Mouse (Mus musculus): ENCODE data around the gene Rbsn.
A peak's percentile ranks its signal among the peaks of the same experiment; 100 is the strongest.

Gene Rbsn

DNA sequence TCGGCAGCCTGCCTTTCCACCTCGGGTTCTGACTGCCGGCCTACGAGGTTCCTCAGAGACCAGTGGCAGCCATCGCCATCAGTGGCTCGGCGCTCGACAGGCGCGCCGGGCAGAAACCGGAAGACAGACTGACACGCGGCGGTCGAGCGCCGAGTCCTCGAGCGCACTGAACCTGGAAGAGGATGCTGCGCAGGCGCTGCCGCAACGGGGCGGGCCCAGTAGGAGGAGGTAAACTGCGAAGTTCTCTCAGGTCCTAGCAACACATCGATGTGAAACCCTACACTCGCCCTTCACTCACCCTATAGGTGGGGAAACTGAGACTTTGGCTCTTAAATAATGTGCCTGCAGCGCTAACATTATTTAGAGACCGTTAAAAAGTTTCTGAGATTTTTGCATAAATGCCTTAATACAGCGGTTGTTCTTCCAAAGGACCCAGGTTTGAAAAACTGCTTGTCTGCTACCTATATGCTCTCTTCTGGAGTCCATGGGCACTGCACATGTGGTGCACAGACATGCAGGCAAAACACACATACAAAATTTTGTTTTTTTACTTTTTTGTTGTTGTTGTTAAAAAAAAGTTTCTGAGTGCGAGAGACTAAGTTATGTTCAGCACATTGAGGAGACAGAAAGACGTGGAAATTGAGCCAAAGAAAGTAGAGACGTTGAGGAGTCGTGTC, at the start of gene Rbsn:
TSS of gene Rbsn (minus strand) at position 153 of the 677 bp plus-strand sequence.
- DNase-seq (ENCODE audit: low read depth, low spot score) = peak; percentile 95

DNA sequence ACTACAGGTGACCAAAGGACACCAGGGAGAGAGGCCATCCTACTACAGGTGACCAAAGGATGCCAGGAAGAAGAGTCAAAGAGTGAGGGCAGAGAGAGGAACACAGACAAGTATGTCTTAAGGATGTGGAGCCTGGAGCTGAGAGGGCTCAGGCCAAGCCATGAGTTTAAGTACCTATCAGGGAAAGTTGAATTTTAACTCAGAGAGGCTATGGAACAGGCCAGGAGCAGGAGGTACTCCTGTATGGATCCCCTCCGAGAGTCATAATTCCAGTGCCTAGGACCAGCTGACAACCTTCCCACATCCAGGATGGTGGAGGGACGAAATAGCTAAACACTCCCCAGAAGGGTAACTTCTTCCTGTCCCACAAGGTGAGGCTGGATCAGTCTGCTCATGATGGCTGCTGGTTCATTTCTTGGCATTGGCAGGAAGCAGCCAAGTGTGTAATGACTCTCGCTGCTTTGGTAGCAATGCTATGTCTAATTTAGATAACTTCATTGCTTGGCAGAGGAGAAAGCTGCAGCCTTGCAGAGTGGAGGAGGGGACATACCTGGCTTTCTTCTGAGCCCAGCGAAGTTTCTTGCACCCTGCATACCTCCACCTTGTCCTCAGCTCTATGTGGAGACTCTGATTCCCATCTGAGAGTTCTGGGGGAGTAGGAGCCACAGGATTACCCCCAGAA, 46.6 kb upstream of the Rbsn start:
- no peak for DNase-seq (ENCODE audit: low read depth, low spot score)

DNA sequence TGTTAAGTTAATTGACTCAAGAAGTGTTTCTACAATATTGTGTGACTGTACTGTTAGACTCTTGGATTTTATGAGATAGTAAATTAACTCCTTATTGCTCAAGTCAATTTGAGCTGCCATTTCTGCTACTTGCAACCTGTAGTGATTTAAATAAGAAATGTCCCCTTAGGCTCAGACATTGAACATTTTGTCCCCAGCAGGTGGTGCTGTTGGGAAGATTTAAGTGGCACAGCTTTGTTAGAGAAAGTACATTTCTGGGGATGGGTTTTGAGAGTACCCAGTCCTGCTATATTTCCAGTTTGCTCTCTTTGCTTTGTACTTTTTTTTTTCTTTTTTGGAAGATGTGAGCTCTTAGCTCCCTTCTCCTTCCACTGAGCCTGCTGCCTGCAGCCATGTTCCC, 40.6 kb upstream of the Rbsn start:
- no peak for DNase-seq (ENCODE audit: low read depth, low spot score)

GRCm38 (mm10) chr6:92253253-92253870, 38.6 kb upstream of the Rbsn start:
- no peak for DNase-seq (ENCODE audit: low read depth, low spot score)

DNA sequence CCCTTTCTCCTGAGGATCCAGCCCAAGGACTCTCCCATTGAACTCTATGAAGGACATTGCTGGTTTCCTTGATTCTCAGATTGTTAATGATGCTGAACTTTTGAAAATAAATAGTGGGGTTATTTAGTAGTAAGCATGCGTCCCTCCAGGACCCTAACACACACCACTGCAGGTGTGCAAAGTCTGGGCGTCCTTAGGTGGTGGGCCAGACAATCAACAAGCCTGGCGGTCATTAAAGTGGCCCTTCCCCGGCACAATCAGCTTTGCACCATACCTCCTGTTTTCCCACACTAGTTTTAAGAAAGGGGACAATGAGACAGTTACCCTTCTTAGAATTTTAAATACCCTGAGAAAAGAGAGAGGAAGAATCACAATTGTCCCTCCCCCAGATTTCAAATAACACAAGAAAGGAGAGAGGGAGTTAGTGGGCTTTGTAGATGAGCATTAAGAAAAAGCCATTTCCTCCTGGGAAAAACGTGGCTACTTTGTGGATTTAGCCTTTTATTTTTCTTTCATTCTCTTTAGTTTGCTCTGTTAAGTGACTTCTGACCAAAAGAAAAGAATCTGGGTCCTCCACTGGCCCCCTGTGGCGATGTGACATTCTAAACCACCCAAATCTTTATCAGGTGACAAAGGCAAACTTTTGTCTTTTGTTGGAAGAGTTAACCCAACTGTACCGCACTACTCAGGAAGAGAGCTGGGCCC, 32.6 kb upstream of the Rbsn start:
- no peak for DNase-seq (ENCODE audit: low read depth, low spot score)

- no peak for DNase-seq (ENCODE audit: low read depth, low spot score)
Measured at GRCm38 (mm10) chr6:92246335-92246734, 31.6 kb upstream of the Rbsn start.

DNA sequence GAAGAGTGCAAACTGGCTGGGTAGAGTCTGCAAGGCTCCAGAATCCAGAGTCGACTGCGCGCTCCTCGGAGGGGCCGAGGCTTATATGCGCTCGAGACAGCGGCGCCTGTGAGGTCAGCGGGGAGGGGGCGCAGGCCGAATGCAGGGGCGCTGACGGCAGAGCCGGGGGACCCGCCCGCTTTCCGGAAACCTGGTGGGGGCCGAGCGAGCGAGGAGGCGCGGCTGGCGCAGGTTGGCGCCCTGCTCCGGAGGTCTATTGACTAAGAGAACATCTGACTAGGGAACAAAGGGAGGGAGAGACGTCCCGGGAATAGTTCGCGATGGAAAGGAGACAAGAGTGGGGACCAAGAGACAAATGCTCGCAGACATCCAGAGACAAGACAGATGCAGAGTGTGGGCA, 29.9 kb upstream of the Rbsn start, which contains the start of gene Trh:
TSS of gene Trh (minus strand) at position 60 of the 400 bp plus-strand sequence.
- DNase-seq (ENCODE audit: low read depth, low spot score) = no peak

GRCm38 (mm10) chr6:92241178-92241906, 26.6 kb upstream of the Rbsn start:
- DNase-seq (ENCODE audit: low read depth, low spot score) = peak; percentile 35

DNA sequence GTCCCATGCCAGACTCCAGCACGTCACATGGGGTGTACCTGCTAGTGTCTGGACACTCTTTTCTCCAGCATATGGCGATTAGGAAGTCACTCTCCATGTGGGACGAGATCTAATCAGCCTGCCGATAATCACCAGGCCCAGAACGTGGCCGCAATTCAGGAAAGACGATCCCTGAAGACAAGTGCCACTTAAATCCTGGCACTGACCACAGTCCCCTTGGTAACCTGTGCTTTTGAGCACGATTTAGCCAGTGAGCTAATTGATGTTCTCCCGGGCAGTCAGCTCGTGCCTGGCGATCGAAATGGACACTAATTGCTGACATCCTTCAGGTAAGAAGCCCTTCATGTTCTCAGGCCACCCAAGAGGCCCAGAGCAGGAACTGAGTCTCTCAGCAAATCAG, 20.3 kb upstream of the Rbsn start:
- no peak for DNase-seq (ENCODE audit: low read depth, low spot score)

GRCm38 (mm10) chr6:92231762-92232161, 17.0 kb upstream of the Rbsn start:
- DNase-seq (ENCODE audit: low read depth, low spot score) = no peak

DNA sequence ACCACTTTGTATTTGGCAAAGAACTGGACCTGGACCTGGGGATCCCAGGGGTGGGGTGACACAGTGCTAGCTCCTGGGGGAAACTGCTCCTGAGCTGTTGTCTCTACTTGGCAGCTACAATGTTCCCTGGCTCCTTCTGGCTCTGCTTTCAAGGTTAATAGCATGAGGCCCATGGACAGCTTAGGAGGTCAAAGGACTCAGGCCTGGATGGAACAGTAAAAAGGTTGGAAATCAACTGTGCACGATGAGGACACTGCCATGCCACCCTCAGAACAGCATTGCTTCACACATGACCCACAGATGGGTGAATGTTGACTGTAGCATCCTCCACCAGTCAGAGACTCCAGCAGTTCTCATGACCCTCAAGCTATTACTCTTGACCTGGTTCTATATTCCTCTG, 16.6 kb upstream of the Rbsn start:
- no peak for DNase-seq (ENCODE audit: low read depth, low spot score)

DNA sequence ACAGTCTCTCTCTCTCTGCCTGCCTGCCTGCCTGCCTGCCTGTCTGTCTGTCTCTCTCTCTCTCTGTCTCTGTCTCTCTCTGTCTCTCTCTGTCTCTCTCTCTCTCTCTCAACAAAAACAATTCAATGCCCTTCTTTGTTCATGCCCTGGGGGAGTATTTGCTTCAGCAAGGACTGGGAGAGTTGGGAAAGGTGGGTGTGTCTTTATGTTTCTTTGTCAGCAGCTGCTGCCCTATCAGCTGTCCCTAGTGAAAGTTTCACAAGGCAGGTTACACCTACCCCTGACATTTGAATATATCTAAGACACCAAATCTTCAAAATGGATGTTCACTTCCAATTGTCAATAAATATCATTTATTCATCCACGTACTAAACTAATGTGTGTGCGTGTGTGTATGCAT, 14.9 kb upstream of the Rbsn start:
- DNase-seq (ENCODE audit: low read depth, low spot score) = peak; percentile 58

GRCm38 (mm10) chr6:92229103-92229502, 14.4 kb upstream of the Rbsn start:
- peak; percentile 68 for DNase-seq (ENCODE audit: low read depth, low spot score)

DNA sequence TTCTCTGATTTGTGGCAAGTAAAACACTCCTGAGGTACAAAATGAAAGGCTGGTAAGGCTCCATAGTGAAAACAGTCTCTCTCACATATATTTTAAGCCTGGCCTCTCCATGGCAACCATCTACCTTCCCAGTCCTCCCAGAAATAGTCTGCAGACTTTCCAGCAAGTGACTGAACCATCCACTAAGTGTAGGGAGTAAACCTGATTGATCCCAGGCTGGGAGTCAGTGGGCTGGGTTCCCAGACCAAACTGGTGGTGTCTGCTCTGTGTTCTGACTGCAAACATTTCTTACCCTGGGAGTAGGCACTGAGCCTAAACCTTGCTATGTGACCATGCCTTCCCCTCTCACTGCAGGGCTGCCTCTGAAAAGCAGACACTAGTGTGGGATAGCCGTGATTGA, 10.3 kb upstream of the Rbsn start:
- no peak for DNase-seq (ENCODE audit: low read depth, low spot score)

- DNase-seq (ENCODE audit: low read depth, low spot score) = no peak
Measured at GRCm38 (mm10) chr6:92222021-92222420, 7.3 kb upstream of the Rbsn start.

DNA sequence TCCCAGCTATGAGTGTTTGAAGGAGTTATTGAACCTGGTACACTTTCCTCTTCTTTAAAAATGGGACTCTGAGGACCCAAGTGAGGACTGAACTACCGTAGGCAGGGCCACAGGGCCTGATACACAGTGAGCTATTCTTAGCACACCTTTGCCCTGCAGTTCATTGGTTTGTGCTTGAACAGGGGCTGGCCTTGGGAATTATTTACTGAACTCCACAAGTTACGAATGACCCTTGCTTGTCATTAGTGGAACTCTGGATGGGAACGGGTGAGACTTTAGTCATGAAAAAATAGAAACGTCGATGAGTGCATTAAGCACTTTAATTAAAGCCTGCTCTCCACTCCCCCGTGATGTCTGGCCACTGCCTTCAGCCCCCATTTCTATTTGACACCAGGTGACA, 6.9 kb upstream of the Rbsn start:
- no peak for DNase-seq (ENCODE audit: low read depth, low spot score)

GRCm38 (mm10) chr6:92219445-92219844, 4.7 kb upstream of the Rbsn start:
- peak; percentile 63 for DNase-seq (ENCODE audit: low read depth, low spot score)

DNA sequence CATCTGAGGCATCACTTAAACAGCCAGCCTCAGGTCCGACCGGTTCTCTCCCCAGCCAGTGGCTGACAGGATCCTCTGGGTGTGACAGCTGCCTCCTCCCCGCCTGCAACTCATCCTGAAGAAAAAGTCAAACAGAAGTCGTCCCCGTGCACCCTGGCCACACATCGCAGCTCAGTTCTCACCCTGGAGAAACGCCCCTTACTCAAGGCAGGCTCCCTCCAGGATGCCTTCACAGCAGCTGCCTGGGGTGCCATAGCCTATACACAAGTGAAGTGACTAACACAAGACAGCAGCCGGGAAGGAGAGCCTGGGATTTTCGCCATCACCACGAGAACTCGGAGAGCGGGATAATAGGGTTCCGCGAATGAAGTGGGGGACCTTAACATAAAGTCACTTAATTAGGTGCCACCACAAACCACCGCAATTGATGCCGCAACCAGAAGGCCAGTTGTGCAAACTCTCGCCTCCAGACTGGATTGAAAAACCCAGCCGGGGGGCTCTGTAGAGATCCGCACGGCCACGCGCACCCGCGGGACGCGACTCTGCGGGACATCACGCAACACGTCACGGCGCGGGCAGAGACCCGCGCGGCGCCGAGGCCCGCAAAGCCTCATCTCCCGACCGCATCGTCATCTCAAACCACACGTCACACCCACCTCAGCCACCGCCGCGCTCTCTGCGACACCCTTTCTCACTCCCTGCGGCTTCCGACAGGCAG, 511 bp downstream of the Rbsn start:
- peak; percentile 47 for DNase-seq (ENCODE audit: low read depth, low spot score)

DNA sequence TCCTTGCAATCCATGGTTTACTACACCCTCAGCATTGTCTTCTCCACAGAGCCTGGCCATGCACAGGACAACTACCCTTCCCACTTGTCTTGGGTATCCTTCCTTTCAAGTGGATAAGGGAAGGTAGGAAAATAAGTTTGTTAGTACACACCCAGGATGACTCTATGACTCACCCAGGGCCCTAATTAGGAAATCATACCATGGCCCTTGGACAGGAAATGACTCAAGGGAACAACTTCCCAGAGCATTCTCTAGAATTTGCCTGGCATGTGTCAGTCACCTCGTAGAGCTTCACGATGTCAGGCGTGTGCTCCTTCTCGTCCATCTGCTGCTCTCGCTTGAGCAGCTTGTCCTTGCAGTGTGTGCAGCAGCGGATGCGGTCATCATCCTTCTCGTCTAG, 15.3 kb downstream of the Rbsn start:
- no peak for DNase-seq (ENCODE audit: low read depth, low spot score)

DNA sequence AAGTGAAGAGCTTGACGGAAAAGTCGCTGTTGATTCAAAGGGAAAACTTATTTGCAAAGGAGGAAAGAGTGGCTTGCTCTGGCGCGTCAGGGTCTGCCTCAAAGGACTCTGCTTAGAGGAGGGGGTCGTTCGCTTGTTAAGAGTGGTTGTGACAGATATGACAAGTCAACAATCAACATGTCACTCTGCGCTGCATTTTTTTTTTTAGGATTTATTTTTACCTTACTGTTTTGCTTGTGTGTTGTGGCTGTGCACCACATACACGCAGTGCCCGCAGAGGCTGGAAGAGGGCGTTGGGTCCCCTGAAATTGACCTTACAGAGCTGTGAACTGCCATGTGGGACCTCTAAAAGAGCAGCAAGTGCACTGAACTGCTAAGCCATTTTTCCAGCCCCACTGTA, 30.5 kb downstream of the Rbsn start:
- DNase-seq (ENCODE audit: low read depth, low spot score) = peak; percentile 69

GRCm38 (mm10) chr6:92183621-92184131, 31.0 kb downstream of the Rbsn start, which contains the start of gene Mrps25:
Mrps25 (minus strand) TSS chr6:92184033.
- DNase-seq (ENCODE audit: low read depth, low spot score) = peak; percentile 74
